Mouse (Mus musculus) erythroid progenitor cell, adult 5-6 weeks (primary cell): ENCODE measurements at regions not wholly inside any gene's neighbourhood (a gene's known extent, or its start where the extent isn't known, plus 50 kb on each side); places are given as distances from the start of the nearest gene placed in this dataset.

Experiments used
- ATAC-seq: replicated peaks from 2 replicates; pipeline ENCODE4 v1.8.0; 2016; ENCODE audit warnings: moderate number of reproducible peaks, mild to moderate bottlenecking, moderate TSS enrichment, inconsistent platforms; ENCODE audit not compliant: poor library complexity, low FRiP score, severe bottlenecking

GRCm38 (mm10) chrX:12452979-12453769, 134.4 kb upstream of the Atp6ap2 start:
- ATAC-seq = no peak

GRCm38 (mm10) chrX:12461657-12462056, 125.9 kb upstream of the Atp6ap2 start:
- no peak for ATAC-seq

- no peak for ATAC-seq
These were observed 124.5 kb upstream of the Atp6ap2 start for GRCm38 (mm10) chrX:12462936-12463647.

- ATAC-seq = no peak
These were observed 121.3 kb upstream of the Atp6ap2 start for GRCm38 (mm10) chrX:12466312-12466711.

GRCm38 (mm10) chrX:12466897-12467296, 120.7 kb upstream of the Atp6ap2 start:
- ATAC-seq = no peak

GRCm38 (mm10) chrX:12467528-12468179, 119.9 kb upstream of the Atp6ap2 start:
- ATAC-seq = no peak

- ATAC-seq = no peak
These were observed 115.3 kb upstream of the Atp6ap2 start for GRCm38 (mm10) chrX:12472296-12472695.

- ATAC-seq = no peak
These were observed 108.4 kb upstream of the Atp6ap2 start for GRCm38 (mm10) chrX:12479207-12479606.

GRCm38 (mm10) chrX:12490957-12491356, 96.6 kb upstream of the Atp6ap2 start:
- ATAC-seq = no peak

- no peak for ATAC-seq
These were observed 94.4 kb upstream of the Atp6ap2 start for GRCm38 (mm10) chrX:12493216-12493615.

GRCm38 (mm10) chrX:12493916-12494315, 93.7 kb upstream of the Atp6ap2 start:
- ATAC-seq = no peak

GRCm38 (mm10) chrX:12494535-12494934, 93.1 kb upstream of the Atp6ap2 start:
- no peak for ATAC-seq

GRCm38 (mm10) chrX:12500601-12501000, 87.0 kb upstream of the Atp6ap2 start:
- ATAC-seq = no peak

- no peak for ATAC-seq
These were observed 85.2 kb upstream of the Atp6ap2 start for GRCm38 (mm10) chrX:12502364-12502763.

- ATAC-seq = no peak
These were observed 84.0 kb upstream of the Atp6ap2 start for GRCm38 (mm10) chrX:12503581-12503980.

- ATAC-seq = no peak
These were observed 76.5 kb upstream of the Atp6ap2 start for GRCm38 (mm10) chrX:12511119-12511518.

GRCm38 (mm10) chrX:12525044-12525443, 62.6 kb upstream of the Atp6ap2 start:
- ATAC-seq = no peak

- no peak for ATAC-seq
These were observed 56.9 kb upstream of the Atp6ap2 start for GRCm38 (mm10) chrX:12530406-12531311.
